Mouse (Mus musculus) megakaryocyte, embryonic 14.5 days (primary cell): Measurements from ENCODE around the gene Slc26a10.

Experiments used
- FLI1 ChIP-seq: IDR thresholded peaks from 2 replicates; pipeline ENCODE4 v1.6.1; 2012; ENCODE audit warnings: low read length, inconsistent platforms, mixed read lengths
- GATA1 ChIP-seq: IDR thresholded peaks from 3 replicates; pipeline ENCODE4 v1.6.1; 2012; ENCODE audit warnings: mixed read lengths, low read length, inconsistent platforms, borderline replicate concordance

DNA sequence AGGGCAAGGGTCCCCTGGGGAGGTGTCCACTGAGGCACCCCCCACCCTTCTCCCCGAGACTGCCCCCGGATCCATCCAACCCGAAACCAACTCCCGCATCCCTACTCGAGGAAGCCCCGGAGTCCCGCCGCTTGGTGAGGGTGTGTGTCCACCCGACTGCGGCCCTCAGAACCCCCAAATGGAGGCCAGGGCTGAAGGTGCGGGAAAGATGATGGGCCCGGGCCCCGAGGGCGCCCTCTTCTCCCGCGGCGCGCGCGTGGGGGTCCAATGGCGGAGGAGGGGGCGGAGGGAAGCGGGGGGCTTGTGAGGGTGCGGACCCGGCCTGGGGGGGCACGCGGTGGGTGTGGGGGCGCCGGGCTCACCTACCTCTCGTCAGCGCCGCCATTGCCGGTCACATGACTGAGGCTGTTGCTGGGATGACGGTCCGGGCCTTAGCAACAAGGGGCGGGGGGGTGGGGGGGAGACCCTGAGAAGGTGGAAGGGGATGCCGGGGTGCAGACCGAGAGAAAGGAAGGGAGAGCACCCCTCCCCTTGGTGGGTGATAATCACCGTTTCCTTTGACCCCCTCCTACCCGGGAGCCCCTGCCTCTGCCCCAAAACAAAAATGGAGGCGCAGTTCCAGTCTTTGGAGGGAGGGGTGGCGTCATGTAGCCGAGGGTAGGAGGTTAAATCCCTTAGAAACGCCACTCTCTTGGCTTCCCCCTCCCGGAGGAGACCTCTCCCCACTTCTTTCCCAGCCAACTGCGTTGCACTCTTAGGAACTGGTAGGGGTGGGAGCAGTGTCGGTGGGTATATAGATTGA, 15.1 kb upstream of the Slc26a10 start, which contains the start of gene Dtx3:
- TF ChIP-seq GATA1 (no peak), FLI1 (no peak)
